Mouse (Mus musculus) embryonic facial prominence, embryonic 10.5 days (tissue): ENCODE results near the gene Acss1. TPM values are rescaled to one million over a fixed set of nuclear protein-coding genes. Genes with fewer than 3 reads are reported as not detected.

Experiments used
- DNase-seq: peaks from one replicate; pipeline ENCODE4 v3.0.0-alpha.2; 2017; ENCODE audit warnings: low spot score
- H3K27ac ChIP-seq: fragments of 300-500 bp; sonication (generic); replicated peaks from 2 replicates; pipeline ENCODE4 v1.5.1; 2016; ENCODE audit warnings: mild to moderate bottlenecking
- H3K27me3 ChIP-seq: fragments of 300-500 bp; sonication (generic); replicated peaks from 2 replicates; pipeline ENCODE4 v1.6.1; 2016; ENCODE audit warnings: low read depth, mild to moderate bottlenecking; ENCODE audit not compliant: poor library complexity, severe bottlenecking
- H3K36me3 ChIP-seq: fragments of 300-500 bp; sonication (generic); replicated peaks from 2 replicates; pipeline ENCODE4 v1.6.1; 2016; ENCODE audit warnings: mild to moderate bottlenecking, moderate library complexity
- H3K4me1 ChIP-seq: fragments of 300-500 bp; sonication (generic); 2 replicates; pipeline ENCODE4 v1.6.1; 2016
- H3K4me3 ChIP-seq: fragments of 300-500 bp; sonication (generic); 2 replicates; pipeline ENCODE4 v1.5.1; 2016; ENCODE audit warnings: mild to moderate bottlenecking, moderate library complexity
- H3K9me3 ChIP-seq: fragments of 300-500 bp; sonication (generic); 2 replicates; pipeline ENCODE4 v1.6.1; 2016; ENCODE audit warnings: mild to moderate bottlenecking
- WGBS: fragments of 180-500 bp; shearing (Covaris S2); methylation state at CpG from one replicate; pipeline ENCODE4 v1.1.7; 2016; 5-methylcytosine and 5-hydroxymethylcytosine counted together
- polyA plus RNA-seq: library from polyadenylated mRNA; unstranded; fragments of >200 nt; fragmentation: Nextera tagmentation; extraction: Ambion mirVana; gene quantifications from 2 replicates; pipeline ENCODE4 v1.2.1, GENCODE M21; 2016

The Acss1 gene
- polyA plus RNA-seq, 1 experiment from 2014 or later = 9.3 TPM

- no peak for DNase-seq
- H3K4me1 ChIP-seq = no peaks in the 10 kb centered on the region
Observed at GRCm38 (mm10) chr2:150572463-150572862, 95.8 kb downstream of the Acss1 start.

GRCm38 (mm10) chr2:150570761-150571160 is 97.5 kb downstream of the Acss1 start:
- H3K9me3 ChIP-seq = no peaks in the 10 kb centered on the region
- H3K27ac ChIP-seq = no peak overlapping the region
- no peaks in the 10 kb centered on the region for H3K36me3 ChIP-seq
- H3K4me3 ChIP-seq = no peak overlapping the region
- 87% methylated on average over 2 of the region's 2 CpGs for WGBS
- H3K4me1 ChIP-seq = no peaks in the 10 kb centered on the region
- no peak for DNase-seq
- H3K27me3 ChIP-seq = no peaks in the 10 kb centered on the region

More at GRCm38 (mm10) chr2:150572463-150572862, 95.8 kb downstream of the Acss1 start:
- Histone ChIP-seq H3K9me3 (no peaks in the 10 kb centered on the region), H3K4me3 (no peak overlapping the region), H3K27me3 (no peaks in the 10 kb centered on the region), H3K36me3 (no peaks in the 10 kb centered on the region), H3K27ac (no peak overlapping the region)
- 89% methylated on average over 3 of the region's 3 CpGs for WGBS

GRCm38 (mm10) chr2:150569847-150570590 is 98.3 kb downstream of the Acss1 start, which contains the start of gene Cst7:
Gene Cst7 (plus strand): TSS chr2:150570415.
- Histone ChIP-seq H3K27me3 (no peaks in the 10 kb centered on the region), H3K4me3 (no peak within 1 kb of the TSS), H3K36me3 (no peaks in the 10 kb centered on the region), H3K27ac (no peak within 1 kb of the TSS), H3K9me3 (no peaks in the 10 kb centered on the region), H3K4me1 (no peaks in the 10 kb centered on the region)
- no peak for DNase-seq
- WGBS = 78% methylated on average over 11 of the region's 11 CpGs

Other genes starting within 250 kb of the Acss1 start
- gene Zfp442, start 217.0 kb downstream of the Acss1 start, polyA plus RNA-seq = 10.0 and 10.9 TPM in 2 replicates
- gene Zfp345, start 183.4 kb downstream of the Acss1 start, polyA plus RNA-seq = 0.10 and 0.13 TPM in 2 replicates
- 0.20 TPM in 1 of 2 replicates, not detected in the other for gene Cst7, start 98.1 kb downstream of the Acss1 start, polyA plus RNA-seq
- 27.9 and 31.5 TPM in 2 replicates for gene Apmap, start 59.9 kb downstream of the Acss1 start, polyA plus RNA-seq
- 0.04 and 0.23 TPM in 2 replicates for gene Vsx1, start 20.9 kb upstream of the Acss1 start, polyA plus RNA-seq
- gene Entpd6, start 80.5 kb upstream of the Acss1 start, polyA plus RNA-seq = 30.7 and 37.1 TPM in 2 replicates
- 62.1 and 66.3 TPM in 2 replicates for gene Pygb, start 118.2 kb upstream of the Acss1 start, polyA plus RNA-seq
- 46.0 and 51.3 TPM in 2 replicates for gene Abhd12, start 236.2 kb upstream of the Acss1 start, polyA plus RNA-seq
- 74.1 and 76.0 TPM in 2 replicates for gene Gins1, start 236.9 kb upstream of the Acss1 start, polyA plus RNA-seq